Mouse (Mus musculus) CH12.LX (cell line): ENCODE data around the gene Npb. TPM values are rescaled to one million over a fixed set of nuclear protein-coding genes. Genes with fewer than 3 reads are reported as not detected.
A peak's percentile ranks its signal among the peaks of the same experiment; 100 is the strongest.

ENCODE experiments used
- DNase-seq: peaks from one replicate; pipeline ENCODE4 v3.0.0-alpha.2; 2013; ENCODE audit errors: extremely low read depth
- H3K27ac ChIP-seq: 2 replicates; pipeline ENCODE4 v1.5.1; 2012; ENCODE audit warnings: low read depth, mild to moderate bottlenecking, control low read depth, moderate library complexity; ENCODE audit not compliant: insufficient read depth
- H3K27me3 ChIP-seq: replicated peaks from 2 replicates; pipeline ENCODE3; 2012; ENCODE audit warnings: inconsistent platforms
- H3K36me3 ChIP-seq, 2 experiments: replicated peaks in 1 of 2; 2 replicates each; pipeline versions ENCODE3 to v1.6.1; 2012; ENCODE audit warnings: inconsistent platforms in 1 of 2, low read length in 1 of 2, mild to moderate bottlenecking in 1 of 2, mixed read lengths in 1 of 2, moderate library complexity in 1 of 2; ENCODE audit not compliant: control insufficient read depth in 1 of 2, insufficient read depth in 1 of 2
- H3K4me1 ChIP-seq, 2 experiments: 2 replicates each; pipeline ENCODE4 v1.6.1; 2012; ENCODE audit warnings: inconsistent platforms in 1 of 2, moderate library complexity in 1 of 2; ENCODE audit not compliant: insufficient read depth in 2 of 2, control insufficient read depth in 1 of 2
- H3K4me2 ChIP-seq: 2 replicates; pipeline ENCODE4 v1.6.1; 2012; ENCODE audit warnings: low read depth, mild to moderate bottlenecking, control low read depth; ENCODE audit not compliant: poor library complexity, insufficient read depth, severe bottlenecking
- H3K4me3 ChIP-seq, 3 experiments: fragments of 150-350 bp in 1 of 3; sonication (generic) in 1 of 3; replicated peaks in 1 of 3; 2 replicates each; pipeline versions ENCODE3 to v1.5.1; 2011 to 2012; ENCODE audit warnings: low read depth in 2 of 3, low read length in 2 of 3, mild to moderate bottlenecking in 2 of 3, moderate library complexity in 2 of 3, control low read depth in 1 of 3, improper control_type of control experiment in 1 of 3, inconsistent platforms in 1 of 3, mixed read lengths in 1 of 3; ENCODE audit not compliant: poor library complexity in 1 of 3
- H3K79me2 ChIP-seq: replicated peaks from 2 replicates; pipeline ENCODE4 v1.6.1; 2012; ENCODE audit warnings: mild to moderate bottlenecking, moderate library complexity; ENCODE audit not compliant: control insufficient read depth, poor library complexity, insufficient read depth, severe bottlenecking; ENCODE audit errors: extremely low read depth
- H3K9ac ChIP-seq: 2 replicates; pipeline ENCODE4 v1.6.1; 2012; ENCODE audit warnings: low read depth, mild to moderate bottlenecking, control low read depth, moderate library complexity; ENCODE audit not compliant: insufficient read depth
- H3K9me3 ChIP-seq: replicated peaks from 2 replicates; pipeline ENCODE3; 2012; ENCODE audit warnings: low read length, inconsistent platforms, mixed read lengths
- BHLHE40 ChIP-seq: IDR thresholded peaks from 2 replicates; pipeline ENCODE4 v1.6.1; 2011; ENCODE audit warnings: mild to moderate bottlenecking, low read depth, low read length, improper control_type of control experiment
- CHD2 ChIP-seq: IDR thresholded peaks from 2 replicates; pipeline ENCODE4 v1.6.1; 2011; ENCODE audit warnings: low read length, improper control_type of control experiment
- ELF1 ChIP-seq: IDR thresholded peaks from 2 replicates; pipeline ENCODE4 v1.6.1; 2014; ENCODE audit warnings: low read depth, mild to moderate bottlenecking, inconsistent platforms, low read length, improper control_type of control experiment
- ETS1 ChIP-seq: conservative IDR thresholded peaks from 2 replicates; pipeline ENCODE4 v1.6.1; 2012; ENCODE audit warnings: low read depth, mild to moderate bottlenecking, inconsistent platforms, low read length, improper control_type of control experiment, moderate library complexity
- GABPA ChIP-seq: IDR thresholded peaks from 2 replicates; pipeline ENCODE4 v1.6.1; 2012; ENCODE audit warnings: low read depth, low read length, improper control_type of control experiment, inconsistent platforms; ENCODE audit not compliant: insufficient replicate concordance
- JUND ChIP-seq: conservative IDR thresholded peaks from 2 replicates; pipeline ENCODE4 v1.6.1; 2011; ENCODE audit warnings: low read depth, low read length, improper control_type of control experiment
- MYC ChIP-seq: IDR thresholded peaks from 2 replicates; pipeline ENCODE4 v1.6.1; 2011; ENCODE audit warnings: low read depth, mild to moderate bottlenecking, improper control_type of control experiment, low read length
- NELFE ChIP-seq: IDR thresholded peaks from 2 replicates; pipeline ENCODE4 v1.6.1; 2011; ENCODE audit warnings: low read depth, low read length, improper control_type of control experiment
- PAX5 ChIP-seq: IDR thresholded peaks from 2 replicates; pipeline ENCODE4 v1.6.1; 2012; ENCODE audit warnings: low read length, inconsistent platforms, mixed read lengths
- POLR2AphosphoS2 ChIP-seq: IDR thresholded peaks from 2 replicates; pipeline ENCODE4 v1.6.1; 2011; ENCODE audit warnings: low read depth, low read length, improper control_type of control experiment
- RAD21 ChIP-seq: IDR thresholded peaks from 2 replicates; pipeline ENCODE4 v1.6.1; 2011; ENCODE audit warnings: low read depth, mild to moderate bottlenecking, low read length, improper control_type of control experiment, moderate library complexity
- TCF12 ChIP-seq: IDR thresholded peaks from 2 replicates; pipeline ENCODE4 v1.6.1; 2014; ENCODE audit warnings: low read depth, mild to moderate bottlenecking, inconsistent platforms, low read length, improper control_type of control experiment
- USF1 ChIP-seq: IDR thresholded peaks from 2 replicates; pipeline ENCODE4 v1.6.1; 2014; ENCODE audit warnings: low read depth, mild to moderate bottlenecking, inconsistent platforms, low read length, improper control_type of control experiment
- USF2 ChIP-seq: conservative IDR thresholded peaks from 2 replicates; pipeline ENCODE4 v1.6.1; 2011; ENCODE audit warnings: low read depth, low read length, improper control_type of control experiment
- ZC3H11A ChIP-seq: IDR thresholded peaks from 2 replicates; pipeline ENCODE4 v1.6.1; 2012; ENCODE audit warnings: low read depth, mild to moderate bottlenecking, inconsistent platforms, low read length, improper control_type of control experiment
- ZKSCAN1 ChIP-seq: IDR thresholded peaks from 2 replicates; pipeline ENCODE4 v1.6.1; 2012; ENCODE audit warnings: low read depth, inconsistent platforms, low read length, improper control_type of control experiment, borderline replicate concordance
- ZNF384 ChIP-seq: IDR thresholded peaks from 2 replicates; pipeline ENCODE4 v1.6.1; 2012; ENCODE audit warnings: low read depth, low read length, improper control_type of control experiment, inconsistent platforms
- dilution Hi-C: fragments of 300-500 bp; cut with MboI; formaldehyde crosslinking; loops from 2 replicates; pipeline ENCODE4 v1.14.3; 2020; ENCODE audit warnings: low sequenced_read_pairs; ENCODE audit not compliant: extremely low pct_unique_long_range_greater_than_20kb, extremely low pct_ligation_motif_present
- in situ Hi-C: fragments of 300-500 bp; cut with MboI; formaldehyde crosslinking; loops from 3 replicates; pipeline ENCODE4 v1.14.3; 2019; ENCODE audit warnings: low sequenced_read_pairs, low pct_ligation_motif_present, low pct_unique_long_range_greater_than_20kb, mixed read lengths
- polyA plus RNA-seq: library from polyadenylated mRNA; unstranded; fragments of >175 nt; gene quantifications from 2 replicates; pipeline ENCODE4 v1.2.1, GENCODE M21; 2012; ENCODE audit warnings: low read depth; ENCODE audit not compliant: insufficient read length
- total RNA-seq, 2 experiments: library from RNA; depleted of rRNA; stranded (reverse); fragments of 300-350 nt in 1 of 2; fragments of >200 nt in 1 of 2; gene quantifications; 2 replicates each; pipeline ENCODE4 v1.2.3; 2012 to 2014

Npb gene
- total and polyA plus RNA-seq, 3 experiments = 0.55 to 1.3 TPM; not detected in 1

GRCm38 (mm10) chr11:120627468-120628300 lies 19.4 kb downstream of the Npb start (continued):
- TF ChIP-seq NELFE (peak; percentile 40; the same call in 1 of the 2 replicates), USF2 (peak; percentile 57; the same call in 1 of the 2 replicates), ETS1 (peak; percentile 73), TCF12 (peak; percentile 70), PAX5 (no peak), ZNF384 (peak; percentile 95), ELF1 (peak; percentile 91), BHLHE40 (peak; percentile 79), CHD2 (peak; percentile 80), ZC3H11A (no peak)

- Histone ChIP-seq H3K27me3 (no peaks in the 10 kb centered on the region), H3K79me2 (peaks cover 47% of the 10 kb centered on the region), H3K36me3 (peaks cover 22 to 36% of the 10 kb centered on the region in 2 experiments), H3K4me3 (peak overlapping the region; percentile 23 to 74 (median 35)), H3K9me3 (no peaks in the 10 kb centered on the region), H3K27ac (peak overlapping the region; percentile 34), H3K9ac (peak overlapping the region; percentile 22; the same call in 1 of the 2 replicates), H3K4me2 (peak overlapping the region; percentile 33), H3K4me1 (peaks cover 42 to 71% of the 10 kb centered on the region in 2 experiments)
- TF ChIP-seq GABPA (no peak), JUND (no peak), ZKSCAN1 (no peak), USF1 (no peak), POLR2AphosphoS2 (0 out of 2 replicates have a peak, but pooled peaks have one; percentile 35), RAD21 (no peak), MYC (no peak)
- in situ Hi-C loops = loop anchor here (10.0 kb wide), 1 partner anchor 56 kb away; no protein-coding TSS in a partner anchor
- dilution Hi-C loops = no loop called here
- no peak for DNase-seq
These were observed 20.5 kb downstream of the Npb start for GRCm38 (mm10) chr11:120628601-120629340.
